10 mouse cellular contexts compared by ENCODE assay signal in the genomic region with DNA sequence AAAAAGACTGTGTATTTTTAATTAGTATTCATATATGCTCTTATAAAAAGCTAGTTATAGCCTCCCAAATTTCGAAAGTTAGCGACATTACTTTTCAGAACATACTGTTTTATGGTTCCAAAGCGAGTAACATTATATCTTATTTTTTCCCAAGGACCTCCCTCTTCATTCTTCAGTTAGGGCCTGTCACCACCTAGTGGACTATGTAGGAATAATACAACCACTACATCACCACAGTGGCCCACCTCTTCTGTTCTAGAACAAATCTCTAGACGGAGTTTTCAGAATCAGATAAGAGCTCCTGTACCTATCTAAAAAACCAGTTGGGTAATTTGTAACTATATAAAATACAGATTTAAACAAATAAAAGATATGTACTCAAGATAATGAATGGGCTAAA.
DNase-seq lines count a peak whose midpoint lies in the region; ATAC-seq lines count a peak whose summit lies in the region.
"Had no signal": no experiment of that assay in that cellular context is flagged by ENCODE, and none has a peak within 500 bp of the region (broad histone marks: within the 10 kb centered on the region; RNA-seq: fewer than 3 reads in every experiment).

No protein-coding gene starts in this region.

- 69% methylated on average over 4 of the region's 4 CpGs for WGBS in hindbrain, embryonic 11.5 days
- 61% methylated on average over 4 of the region's 4 CpGs for whole genome bisulfite sequencing in hindbrain, embryonic 13.5 days
- WGBS in intestine, embryonic 16.5 days = 53% methylated on average over 4 of the region's 4 CpGs

- no peak overlapping the region for H3K27ac ChIP-seq in hindbrain, embryonic 11.5 days (ENCODE audit: low read depth, low read length)
- no peak overlapping the region for H3K27ac ChIP-seq in hindbrain, embryonic 13.5 days
- H3K27ac ChIP-seq in intestine, embryonic 16.5 days (ENCODE audit: low read length) = no peak overlapping the region
- H3K27ac ChIP-seq: embryonic facial prominence, embryonic 12.5 days; limb, embryonic 13.5 days had no signal

- H3K9ac ChIP-seq in hindbrain, embryonic 11.5 days (ENCODE audit: low read depth, low read length) = no peak overlapping the region
- no peak overlapping the region for H3K9ac ChIP-seq in hindbrain, embryonic 13.5 days
- no peak overlapping the region for H3K9ac ChIP-seq in intestine, embryonic 16.5 days (ENCODE audit: low read depth, low read length)
- H3K9ac ChIP-seq: embryonic facial prominence, embryonic 12.5 days; limb, embryonic 13.5 days had no signal

- ATAC-seq in hindbrain, embryonic 11.5 days (ENCODE audit: low FRiP score) = no peak
- ATAC-seq in hindbrain, embryonic 13.5 days (ENCODE audit: low FRiP score) = no peak
- ATAC-seq in intestine, embryonic 16.5 days = peak; percentile 68

- H3K9me3 ChIP-seq in hindbrain, embryonic 11.5 days (ENCODE audit: control insufficient read depth, low read length) = no peaks in the 10 kb centered on the region
- H3K9me3 ChIP-seq in hindbrain, embryonic 13.5 days = no peaks in the 10 kb centered on the region
- H3K9me3 ChIP-seq in intestine, embryonic 16.5 days (ENCODE audit: control insufficient read depth, low read length) = no peaks in the 10 kb centered on the region
- H3K9me3 ChIP-seq: embryonic facial prominence, embryonic 12.5 days; limb, embryonic 13.5 days had no signal

- no peaks in the 10 kb centered on the region for H3K4me1 ChIP-seq in hindbrain, embryonic 11.5 days (replicated peaks; ENCODE audit: control insufficient read depth, insufficient read depth, low read length)
- no peaks in the 10 kb centered on the region for H3K4me1 ChIP-seq in hindbrain, embryonic 13.5 days (replicated peaks)
- H3K4me1 ChIP-seq in intestine, embryonic 16.5 days (ENCODE audit: control insufficient read depth, insufficient read depth, low read length) = no peaks in the 10 kb centered on the region
- H3K4me1 ChIP-seq: embryonic facial prominence, embryonic 12.5 days; limb, embryonic 13.5 days had no signal

- H3K4me2 ChIP-seq in hindbrain, embryonic 11.5 days (replicated peaks; ENCODE audit: low read depth, low read length) = no peak overlapping the region
- no peak overlapping the region for H3K4me2 ChIP-seq in hindbrain, embryonic 13.5 days
- H3K4me2 ChIP-seq in intestine, embryonic 16.5 days (ENCODE audit: low read depth, low read length) = no peak overlapping the region
- H3K4me2 ChIP-seq: embryonic facial prominence, embryonic 12.5 days; limb, embryonic 13.5 days had no signal

- DNase-seq in hindbrain, embryonic 11.5 days (ENCODE audit: low spot score) = peak; percentile 48
- DNase-seq in spleen, postnatal 36 days (ENCODE audit: low spot score in 2 of 2) = peak; percentile 1 to 16
- DNase-seq in spleen, adult 12 weeks (ENCODE audit: low spot score) = no peak
- peak; percentile 31 for DNase-seq in c-Kit-positive CD71-negative TER-119-negative erythroid progenitor cells, embryonic 14.5 days (ENCODE audit: low read depth)
- peak; percentile 63 for DNase-seq in retina, postnatal 1 day
- DNase-seq in cerebellum, adult 9-11 months = no peak

- H3K27me3 ChIP-seq in hindbrain, embryonic 11.5 days (ENCODE audit: control insufficient read depth, insufficient read depth, low read length) = no peaks in the 10 kb centered on the region
- H3K27me3 ChIP-seq in hindbrain, embryonic 13.5 days = no peaks in the 10 kb centered on the region
- no peaks in the 10 kb centered on the region for H3K27me3 ChIP-seq in intestine, embryonic 16.5 days (replicated peaks; ENCODE audit: control insufficient read depth, insufficient read depth, low read length)
- H3K27me3 ChIP-seq: embryonic facial prominence, embryonic 12.5 days; limb, embryonic 13.5 days had no signal

- no peak overlapping the region for H3K4me3 ChIP-seq in hindbrain, embryonic 11.5 days (ENCODE audit: low read depth, low read length)
- no peak overlapping the region for H3K4me3 ChIP-seq in hindbrain, embryonic 13.5 days
- no peak overlapping the region for H3K4me3 ChIP-seq in intestine, embryonic 16.5 days (ENCODE audit: low read length)
- H3K4me3 ChIP-seq: embryonic facial prominence, embryonic 12.5 days; limb, embryonic 13.5 days had no signal

- 0 out of 2 replicates have a peak, but pooled peaks cover 4% of the 10 kb centered on the region for H3K36me3 ChIP-seq in hindbrain, embryonic 11.5 days (ENCODE audit: control insufficient read depth, insufficient read depth, low read length)
- peaks cover 4% of the 10 kb centered on the region; the same call in 1 of the 2 replicates for H3K36me3 ChIP-seq in hindbrain, embryonic 13.5 days
- no peaks in the 10 kb centered on the region for H3K36me3 ChIP-seq in intestine, embryonic 16.5 days (ENCODE audit: control insufficient read depth, insufficient read depth, low read length)

Comparison
In these comparisons a context has a peak if more than half of its experiments do, and no peak if none do; other contexts are left out.
1. DNase-seq: peak in hindbrain, embryonic 11.5 days (single experiment), spleen, postnatal 36 days (2 of 2), c-Kit-positive CD71-negative TER-119-negative erythroid progenitor cells, embryonic 14.5 days (single experiment) and retina, postnatal 1 day (single experiment); none in spleen, adult 12 weeks (single experiment) and cerebellum, adult 9-11 months (single experiment).